Mouse (Mus musculus) liver, adult 2 months (tissue): ENCODE data around the gene Pls1.

Experiments
- CTCF ChIP-seq: fragments of 200-500 bp; IDR thresholded peaks from 2 replicates; pipeline ENCODE4 v1.5.1; 2011; ENCODE audit warnings: low read depth, low read length, control low read depth
- POLR2A ChIP-seq: fragments of 200-500 bp; IDR thresholded peaks from 2 replicates; pipeline ENCODE4 v1.6.1; 2011; ENCODE audit warnings: low read length, control low read depth; ENCODE audit not compliant: insufficient read depth; ENCODE audit errors: extremely low read depth

DNA sequence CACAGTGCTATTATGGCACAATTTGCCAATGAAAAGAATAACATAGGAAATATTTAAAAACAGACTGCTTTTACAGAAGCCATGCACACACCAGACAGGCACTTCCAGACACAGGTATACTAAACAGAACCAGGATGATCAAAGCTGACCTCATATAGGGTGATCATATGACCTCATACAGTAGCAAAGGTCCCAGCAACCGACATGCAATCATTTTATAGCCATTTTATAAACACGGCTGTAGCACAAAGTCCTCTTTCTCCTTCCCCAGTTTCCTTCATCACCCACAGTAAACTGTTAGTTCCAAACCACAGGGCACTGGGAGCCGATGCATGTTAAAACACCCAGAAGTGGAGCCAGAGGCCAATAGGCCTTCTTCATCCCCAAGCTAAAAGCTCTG, 5.7 kb downstream of the Pls1 start:
- TF ChIP-seq CTCF (no peak), POLR2A (no peak)
